In the genomic region with DNA sequence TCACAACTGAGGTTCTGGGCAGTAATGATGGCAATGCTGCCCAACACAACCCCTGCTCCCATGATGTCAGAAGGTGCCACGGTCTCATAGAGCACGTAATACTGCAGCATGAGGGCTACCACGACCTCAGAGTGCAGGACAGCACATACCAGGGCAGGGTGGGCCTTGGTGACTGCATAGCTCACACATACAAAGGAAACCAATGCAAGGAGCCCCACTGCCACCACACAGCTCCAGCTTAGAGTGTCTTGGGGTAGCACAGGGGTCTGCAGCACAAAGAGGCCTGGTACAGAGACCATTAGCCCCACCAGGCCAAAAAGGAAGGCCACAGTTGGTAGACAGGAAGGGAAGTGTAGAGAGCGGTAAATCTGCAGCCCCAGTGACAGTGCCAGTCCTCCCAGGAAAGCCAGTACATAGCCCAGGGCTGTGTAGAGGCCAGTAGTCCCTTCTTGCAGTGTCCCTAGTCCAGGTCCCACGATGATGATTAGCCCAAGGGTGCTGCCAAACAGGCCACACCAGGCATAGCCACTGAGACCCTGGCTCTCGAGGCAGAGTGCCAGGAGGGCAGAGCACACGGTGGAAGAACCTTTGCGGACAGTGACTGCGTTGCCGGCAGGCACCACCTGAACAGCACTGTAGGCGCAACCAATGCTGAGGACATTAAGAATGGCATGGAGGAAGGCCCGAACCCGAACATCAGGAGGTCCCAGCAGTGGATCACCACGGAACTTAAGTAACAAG, we compare ENCODE assay signal across 8 mouse cellular contexts. TPM values are rescaled to one million over a fixed set of nuclear protein-coding genes. Genes with fewer than 3 reads are reported as not detected.
DNase-seq lines count a peak whose midpoint lies in the region; ATAC-seq lines count a peak whose summit lies in the region.

No protein-coding gene starts in this region.

- no peaks in the 10 kb centered on the region for H3K27me3 ChIP-seq in heart, embryonic 15.5 days
- no peaks in the 10 kb centered on the region for H3K27me3 ChIP-seq in hindbrain, embryonic 11.5 days (ENCODE audit: control insufficient read depth, insufficient read depth, low read length)
- H3K27me3 ChIP-seq in midbrain, embryonic 11.5 days (ENCODE audit: control insufficient read depth, insufficient read depth, low read length): no peaks in the 10 kb centered on the region

- H3K9me3 ChIP-seq in heart, embryonic 15.5 days (replicated peaks): no peaks in the 10 kb centered on the region
- H3K9me3 ChIP-seq in hindbrain, embryonic 11.5 days (ENCODE audit: control insufficient read depth, low read length): no peaks in the 10 kb centered on the region
- H3K9me3 ChIP-seq in midbrain, embryonic 11.5 days (ENCODE audit: control insufficient read depth, low read length): no peaks in the 10 kb centered on the region

- intact Hi-C loops in heart, postnatal 25 days (cut with DNase I): no loop called here

- no peak for DNase-seq in heart, postnatal 25 days (ENCODE audit: low spot score)
- DNase-seq in hindbrain, embryonic 11.5 days (ENCODE audit: low spot score): no peak
- no peak for DNase-seq in midbrain, embryonic 11.5 days (ENCODE audit: low spot score, missing footprints)
- no peak for DNase-seq in ovary, adult 18-20 months (ENCODE audit: low spot score)
- DNase-seq in left cerebral cortex, adult 9 months (ENCODE audit: low spot score in 2 of 2): no peak

- peak overlapping the region; percentile 96 for H3K27ac ChIP-seq in heart, embryonic 15.5 days
- H3K27ac ChIP-seq in brown adipose tissue, adult 24 weeks (replicated peaks; ENCODE audit: low read depth, low read length): peak overlapping the region; percentile 1; the same call in 1 of the 2 replicates
- H3K27ac ChIP-seq in hindbrain, embryonic 11.5 days (ENCODE audit: low read depth, low read length): peak overlapping the region; percentile 96
- peak overlapping the region; percentile 98 for H3K27ac ChIP-seq in midbrain, embryonic 11.5 days (ENCODE audit: low read depth, low read length)

- 82% methylated on average over 14 of the region's 14 CpGs for WGBS in heart, embryonic 15.5 days
- 81% methylated on average over 14 of the region's 14 CpGs for WGBS in hindbrain, embryonic 11.5 days
- 81% methylated on average over 14 of the region's 14 CpGs for WGBS in midbrain, embryonic 11.5 days

- ATAC-seq in heart, embryonic 15.5 days (replicated peaks; ENCODE audit: insufficient number of reproducible peaks, insufficient read depth, low FRiP score, low read depth): no peak
- ATAC-seq in hindbrain, embryonic 11.5 days (ENCODE audit: low FRiP score): no peak
- no peak for ATAC-seq in midbrain, embryonic 11.5 days (ENCODE audit: low FRiP score)
- ATAC-seq in granulocyte monocyte progenitor cell, adult 5-6 weeks (replicated peaks; ENCODE audit: poor library complexity, severe bottlenecking): no peak

- H3K36me3 ChIP-seq in heart, embryonic 15.5 days: no peaks in the 10 kb centered on the region
- H3K36me3 ChIP-seq in hindbrain, embryonic 11.5 days (ENCODE audit: control insufficient read depth, insufficient read depth, low read length): no peaks in the 10 kb centered on the region
- H3K36me3 ChIP-seq in midbrain, embryonic 11.5 days (ENCODE audit: control insufficient read depth, insufficient read depth, low read length): no peaks in the 10 kb centered on the region

- peak overlapping the region; percentile 58; the same call in 1 of the 2 replicates for H3K4me3 ChIP-seq in heart, embryonic 15.5 days
- no peak overlapping the region for H3K4me3 ChIP-seq in brown adipose tissue, adult 24 weeks (ENCODE audit: insufficient read depth, low read depth, low read length)
- H3K4me3 ChIP-seq in hindbrain, embryonic 11.5 days (ENCODE audit: low read depth, low read length): peak overlapping the region; percentile 67; the same call in 1 of the 2 replicates
- H3K4me3 ChIP-seq in midbrain, embryonic 11.5 days (ENCODE audit: low read depth, low read length): no peak overlapping the region

- 0 out of 2 replicates have a peak overlapping the region, but pooled peaks have one; percentile 5 for H3K9ac ChIP-seq in heart, embryonic 15.5 days
- peak overlapping the region; percentile 59 for H3K9ac ChIP-seq in hindbrain, embryonic 11.5 days (ENCODE audit: low read depth, low read length)
- H3K9ac ChIP-seq in midbrain, embryonic 11.5 days (ENCODE audit: low read length): peak overlapping the region; percentile 62

- peaks cover 36% of the 10 kb centered on the region for H3K4me1 ChIP-seq in heart, embryonic 15.5 days (replicated peaks)
- H3K4me1 ChIP-seq in brown adipose tissue, adult 24 weeks (ENCODE audit: control insufficient read depth, insufficient read depth, insufficient read length, low read length): 0 out of 2 replicates have a peak, but pooled peaks cover 3% of the 10 kb centered on the region
- peaks cover 10% of the 10 kb centered on the region for H3K4me1 ChIP-seq in hindbrain, embryonic 11.5 days (replicated peaks; ENCODE audit: control insufficient read depth, insufficient read depth, low read length)
- peaks cover 33% of the 10 kb centered on the region for H3K4me1 ChIP-seq in midbrain, embryonic 11.5 days (ENCODE audit: control insufficient read depth, insufficient read depth, low read length)

- peak overlapping the region; percentile 77 for H3K4me2 ChIP-seq in heart, embryonic 15.5 days
- peak overlapping the region; percentile 65 for H3K4me2 ChIP-seq in hindbrain, embryonic 11.5 days (replicated peaks; ENCODE audit: low read depth, low read length)
- H3K4me2 ChIP-seq in midbrain, embryonic 11.5 days: peak overlapping the region; percentile 81

RNA-seq across cellular contexts. Expression of a gene that starts 1.4 kb away (rescaled TPM):
- 0.16 and 0.48 TPM in 2 replicates for polyA plus RNA-seq in heart, embryonic 15.5 days (2015; fragmentation: Nextera tagmentation; extraction: Ambion mirVana)
- not detected for total RNA-seq in heart, postnatal 25 days (2021)
- polyA plus RNA-seq in brown adipose tissue, adult 24 weeks (2012; ENCODE audit: insufficient read depth, insufficient read length, missing spikeins): not detected in 2 replicates
- 0.57 and 1.1 TPM in 2 replicates for polyA plus RNA-seq in hindbrain, embryonic 11.5 days (2014; fragmentation: Nextera tagmentation; extraction: Ambion mirVana)
- polyA plus RNA-seq in midbrain, embryonic 11.5 days (2014; fragmentation: Nextera tagmentation; extraction: Ambion mirVana): not detected in 2 replicates
- not detected in 2 replicates for total RNA-seq in granulocyte monocyte progenitor cell, adult 5-6 weeks (2014; fragmentation: Nextera tagmentation)
- total RNA-seq in granulocyte monocyte progenitor cell, adult 5-6 weeks (2017): not detected in 2 replicates

RNA-seq across cellular contexts. Expression of a gene that starts 1.9 kb away (rescaled TPM):
- polyA plus RNA-seq in heart, embryonic 15.5 days (2015; fragmentation: Nextera tagmentation; extraction: Ambion mirVana): 10.9 and 18.3 TPM in 2 replicates
- total RNA-seq in heart, postnatal 25 days (2021): 10 to 100 TPM; 28.6 to 30.4 TPM
- 10.4 and 16.5 TPM in 2 replicates for polyA plus RNA-seq in brown adipose tissue, adult 24 weeks (2012; ENCODE audit: insufficient read depth, insufficient read length, missing spikeins)
- polyA plus RNA-seq in hindbrain, embryonic 11.5 days (2014; fragmentation: Nextera tagmentation; extraction: Ambion mirVana): 46.5 and 50.1 TPM in 2 replicates
- polyA plus RNA-seq in midbrain, embryonic 11.5 days (2014; fragmentation: Nextera tagmentation; extraction: Ambion mirVana): 52.4 and 54.1 TPM in 2 replicates
- 153 and 165 TPM in 2 replicates for total RNA-seq in granulocyte monocyte progenitor cell, adult 5-6 weeks (2014; fragmentation: Nextera tagmentation)
- total RNA-seq in granulocyte monocyte progenitor cell, adult 5-6 weeks (2017): 30.2 and 38.5 TPM in 2 replicates

RNA-seq across cellular contexts. Expression of a gene that starts 5.4 kb away (rescaled TPM):
- polyA plus RNA-seq in heart, embryonic 15.5 days (2015; fragmentation: Nextera tagmentation; extraction: Ambion mirVana): 3.1 and 3.8 TPM in 2 replicates
- 10 to 100 TPM; 33.3 to 39.6 TPM for total RNA-seq in heart, postnatal 25 days (2021)
- 17.2 and 23.6 TPM in 2 replicates for polyA plus RNA-seq in brown adipose tissue, adult 24 weeks (2012; ENCODE audit: insufficient read depth, insufficient read length, missing spikeins)
- polyA plus RNA-seq in hindbrain, embryonic 11.5 days (2014; fragmentation: Nextera tagmentation; extraction: Ambion mirVana): 1.3 and 1.7 TPM in 2 replicates
- 0.90 and 0.91 TPM in 2 replicates for polyA plus RNA-seq in midbrain, embryonic 11.5 days (2014; fragmentation: Nextera tagmentation; extraction: Ambion mirVana)
- 1.8 and 2.1 TPM in 2 replicates for total RNA-seq in granulocyte monocyte progenitor cell, adult 5-6 weeks (2014; fragmentation: Nextera tagmentation)
- total RNA-seq in granulocyte monocyte progenitor cell, adult 5-6 weeks (2017): 0.26 and 0.43 TPM in 2 replicates

RNA-seq across cellular contexts. Expression of a gene that starts 35.4 kb away (rescaled TPM):
- polyA plus RNA-seq in heart, embryonic 15.5 days (2015; fragmentation: Nextera tagmentation; extraction: Ambion mirVana): 5.4 and 7.5 TPM in 2 replicates
- total RNA-seq in heart, postnatal 25 days (2021): 1 to 10 TPM; 4.8 to 5.0 TPM
- 1.7 and 2.4 TPM in 2 replicates for polyA plus RNA-seq in brown adipose tissue, adult 24 weeks (2012; ENCODE audit: insufficient read depth, insufficient read length, missing spikeins)
- polyA plus RNA-seq in hindbrain, embryonic 11.5 days (2014; fragmentation: Nextera tagmentation; extraction: Ambion mirVana): 1.2 and 1.5 TPM in 2 replicates
- polyA plus RNA-seq in midbrain, embryonic 11.5 days (2014; fragmentation: Nextera tagmentation; extraction: Ambion mirVana): 0.67 and 0.79 TPM in 2 replicates
- total RNA-seq in granulocyte monocyte progenitor cell, adult 5-6 weeks (2014; fragmentation: Nextera tagmentation): not detected in 2 replicates
- 0.82 TPM in 1 of 2 replicates, not detected in the other for total RNA-seq in granulocyte monocyte progenitor cell, adult 5-6 weeks (2017)

RNA-seq across cellular contexts. Expression of a gene that starts 41.3 kb away (rescaled TPM):
- 1.8 and 2.9 TPM in 2 replicates for polyA plus RNA-seq in heart, embryonic 15.5 days (2015; fragmentation: Nextera tagmentation; extraction: Ambion mirVana)
- 1 to 10 TPM; 2.2 to 2.4 TPM for total RNA-seq in heart, postnatal 25 days (2021)
- 5.6 and 7.5 TPM in 2 replicates for polyA plus RNA-seq in brown adipose tissue, adult 24 weeks (2012; ENCODE audit: insufficient read depth, insufficient read length, missing spikeins)
- polyA plus RNA-seq in hindbrain, embryonic 11.5 days (2014; fragmentation: Nextera tagmentation; extraction: Ambion mirVana): 2.2 and 2.8 TPM in 2 replicates
- polyA plus RNA-seq in midbrain, embryonic 11.5 days (2014; fragmentation: Nextera tagmentation; extraction: Ambion mirVana): 1.3 and 1.5 TPM in 2 replicates
- 1.6 and 2.9 TPM in 2 replicates for total RNA-seq in granulocyte monocyte progenitor cell, adult 5-6 weeks (2014; fragmentation: Nextera tagmentation)
- not detected in 2 replicates for total RNA-seq in granulocyte monocyte progenitor cell, adult 5-6 weeks (2017)

Comparison
In these comparisons a context has a peak if more than half of its experiments do, and no peak if none do; other contexts are left out.
1. H3K27ac ChIP-seq: peak in every context shown above with its lines; median percentile 98 in midbrain, embryonic 11.5 days; 96 in heart, embryonic 15.5 days; 96 in hindbrain, embryonic 11.5 days; 1 in brown adipose tissue, adult 24 weeks.
2. H3K4me3 ChIP-seq: peak in heart, embryonic 15.5 days (single experiment) and hindbrain, embryonic 11.5 days (single experiment); none in brown adipose tissue, adult 24 weeks (single experiment) and midbrain, embryonic 11.5 days (single experiment).
3. H3K9ac ChIP-seq: peak in every context shown above with its lines; median percentile 62 in midbrain, embryonic 11.5 days; 59 in hindbrain, embryonic 11.5 days; 5 in heart, embryonic 15.5 days.
4. Peak in every context shown above with its lines, with median percentiles within 50 percentile points of each other: H3K4me2 ChIP-seq.